In the genomic region with DNA sequence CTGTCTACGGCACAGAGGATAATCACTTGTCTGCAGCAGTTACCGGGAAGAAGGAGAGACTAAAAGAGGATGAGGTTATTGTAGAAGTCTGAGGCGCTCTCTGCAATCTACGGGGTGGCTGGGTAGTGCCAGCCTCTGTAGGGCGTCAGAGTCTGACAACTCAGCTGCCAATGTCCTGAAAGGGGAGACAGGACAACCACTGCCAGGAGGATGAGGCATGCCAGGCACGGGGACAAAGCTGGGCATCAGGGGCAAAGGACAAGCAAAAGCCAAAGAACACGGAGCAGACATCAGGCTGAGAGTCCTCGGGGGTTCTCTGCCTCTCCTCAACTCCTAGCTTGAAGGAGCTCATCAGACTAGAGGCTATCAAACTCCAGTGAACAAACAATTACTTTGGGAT, we compare ENCODE assay signal across 14 mouse cellular contexts.
"Had no signal": no experiment of that assay in that cellular context is flagged by ENCODE, and none has a peak within 500 bp of the region (broad histone marks: within the 10 kb centered on the region; RNA-seq: fewer than 3 reads in every experiment).

No protein-coding gene starts in this region.

- DNase-seq: kidney, adult 8-10 months; kidney, postnatal 36 days; left cerebral cortex, postnatal 4 days; lung, postnatal 14 days; retina, postnatal 1 day; right cerebral cortex, postnatal 4 days had no signal

- H3K27ac ChIP-seq: limb, embryonic 15.5 days; liver, embryonic 12.5 days; lung, embryonic 15.5 days; macrophage; midbrain, embryonic 12.5 days; neural tube, embryonic 13.5 days; stomach, embryonic 15.5 days had no signal

- H3K4me3 ChIP-seq: limb, embryonic 15.5 days; liver, embryonic 12.5 days; lung, embryonic 15.5 days; megakaryocyte, embryonic 14.5 days; midbrain, embryonic 12.5 days; neural tube, embryonic 13.5 days; stomach, embryonic 15.5 days had no signal
